Mouse (Mus musculus) hindbrain, postnatal 0 days (tissue): Measurements from ENCODE around the gene Nlrp9c. TPM values are rescaled to one million over a fixed set of nuclear protein-coding genes. Genes with fewer than 3 reads are reported as not detected.
"Not testable (repeated sequence)": the region's sequence is repeated elsewhere in the genome, so short reads cannot be mapped to it uniquely, and the experiment has no call there.

Source experiments
- ATAC-seq: fragments of 200-750 bp; cut with Nextera tagmentation; 2 replicates; pipeline ENCODE4 v1.8.0; 2017; ENCODE audit warnings: mild to moderate bottlenecking, moderate TSS enrichment, moderate library complexity
- DNase-seq: peaks from one replicate; pipeline ENCODE4 v3.0.0-alpha.2; 2015; ENCODE audit warnings: low spot score
- H3K27ac ChIP-seq: fragments of 300-500 bp; sonication (generic); 2 replicates; pipeline ENCODE4 v1.5.1; 2014; ENCODE audit warnings: mild to moderate bottlenecking
- H3K27me3 ChIP-seq: fragments of 300-500 bp; sonication (generic); 2 replicates; pipeline ENCODE4 v1.6.1; 2014; ENCODE audit warnings: low read length, mixed read lengths; ENCODE audit not compliant: insufficient read depth
- H3K36me3 ChIP-seq: fragments of 300-500 bp; sonication (generic); 2 replicates; pipeline ENCODE4 v1.6.1; 2014; ENCODE audit warnings: low read length, mixed read lengths; ENCODE audit not compliant: insufficient read depth
- H3K4me1 ChIP-seq: fragments of 300-500 bp; sonication (generic); 2 replicates; pipeline ENCODE4 v1.6.1; 2014; ENCODE audit warnings: antibody characterized with exemption, low read length, mixed read lengths; ENCODE audit not compliant: insufficient read depth
- H3K4me2 ChIP-seq: fragments of 300-500 bp; sonication (generic); 2 replicates; pipeline ENCODE4 v1.6.1; 2014; ENCODE audit warnings: low read depth, mild to moderate bottlenecking, low read length, moderate library complexity, mixed read lengths
- H3K4me3 ChIP-seq: fragments of 300-500 bp; sonication (generic); 2 replicates; pipeline ENCODE4 v1.5.1; 2014; ENCODE audit warnings: low read length
- H3K9ac ChIP-seq: fragments of 300-500 bp; sonication (generic); replicated peaks from 2 replicates; pipeline ENCODE4 v1.6.1; 2014; ENCODE audit warnings: mild to moderate bottlenecking, low read length, moderate library complexity, mixed read lengths
- H3K9me3 ChIP-seq: fragments of 300-500 bp; sonication (generic); 2 replicates; pipeline ENCODE4 v1.6.1; 2016; ENCODE audit warnings: low read length, mixed read lengths
- CTCF ChIP-seq: IDR thresholded peaks from 2 replicates; pipeline ENCODE4 v1.5.1; 2016; ENCODE audit warnings: antibody characterized with exemption, control low read depth, low read depth
- WGBS: fragments of 180-500 bp; shearing (Covaris S2); extraction: QIAGEN DNeasy Blood & Tissue Kit; methylation state at CpG from one replicate; pipeline ENCODE4 v1.1.7; 2014; 5-methylcytosine and 5-hydroxymethylcytosine counted together
- polyA plus RNA-seq: library from polyadenylated mRNA; unstranded; fragments of >200 nt; fragmentation: Nextera tagmentation; extraction: Ambion mirVana; gene quantifications from 2 replicates; pipeline ENCODE4 v1.2.1, GENCODE M21; 2015
- total RNA-seq: library from RNA; depleted of rRNA; stranded (reverse); fragments of >200 nt; gene quantifications from 2 replicates; pipeline ENCODE4 v1.2.3, GENCODE M21; 2014; rRNA removed

Gene Nlrp9c
- not detected in 2 replicates for total RNA-seq
- polyA plus RNA-seq, result not detected in 2 replicates

- not testable (repeated sequence) for H3K4me1 ChIP-seq, H3K4me3 ChIP-seq, H3K9ac ChIP-seq, ATAC-seq, H3K27ac ChIP-seq, DNase-seq, H3K9me3 ChIP-seq, H3K36me3 ChIP-seq, H3K4me2 ChIP-seq, H3K27me3 ChIP-seq
- 56% methylated on average over 2 of the region's 2 CpGs for WGBS
Measured at GRCm38 (mm10) chr7:26403600-26403999, at the start of gene Nlrp9c. Gene Nlrp9c, minus strand, starts transcription at chr7:26403700.

- Histone ChIP-seq H3K9me3 (peaks cover 3% of the 10 kb centered on the region; the same call in 1 of the 2 replicates), H3K36me3 (no peaks in the 10 kb centered on the region), H3K27ac (no peak within 1 kb of the TSS), H3K9ac (no peak within 1 kb of the TSS), H3K4me1 (no peaks in the 10 kb centered on the region), H3K27me3 (no peaks in the 10 kb centered on the region), H3K4me2 (no peak within 1 kb of the TSS), H3K4me3 (no peak within 1 kb of the TSS)
- ATAC-seq, result no peak
- 82% methylated on average over 5 of the region's 5 CpGs for WGBS
- no peak for DNase-seq
- no peak for TF ChIP-seq CTCF
Measured at GRCm38 (mm10) chr7:26434813-26435212, 31.3 kb upstream of the Nlrp9c start, which contains the start of gene Nlrp4a. Gene Nlrp4a, plus strand, starts transcription at chr7:26435113.

GRCm38 (mm10) chr7:26391811-26392210, 11.7 kb downstream of the Nlrp9c start:
- H3K36me3 ChIP-seq, H3K27me3 ChIP-seq, DNase-seq, H3K9ac ChIP-seq, ATAC-seq, H3K9me3 ChIP-seq, H3K27ac ChIP-seq, H3K4me2 ChIP-seq, H3K4me3 ChIP-seq, H3K4me1 ChIP-seq: not testable (repeated sequence)
- WGBS, result 87% methylated on average over 6 of the region's 6 CpGs

GRCm38 (mm10) chr7:26391137-26391536, 12.4 kb downstream of the Nlrp9c start:
- H3K27me3 ChIP-seq, H3K36me3 ChIP-seq, H3K27ac ChIP-seq, H3K4me1 ChIP-seq, H3K9me3 ChIP-seq, ATAC-seq, H3K9ac ChIP-seq, H3K4me3 ChIP-seq, H3K4me2 ChIP-seq, DNase-seq: not testable (repeated sequence)
- WGBS, result 73% methylated on average over 2 of the region's 2 CpGs

GRCm38 (mm10) chr7:26386691-26387090, 16.8 kb downstream of the Nlrp9c start:
- H3K36me3 ChIP-seq, H3K4me1 ChIP-seq, H3K27ac ChIP-seq, H3K4me3 ChIP-seq, H3K4me2 ChIP-seq, H3K9ac ChIP-seq, DNase-seq, H3K9me3 ChIP-seq, H3K27me3 ChIP-seq, ATAC-seq: not testable (repeated sequence)
- 85% methylated on average over 5 of the region's 5 CpGs for WGBS

GRCm38 (mm10) chr7:26380807-26381206, 22.7 kb downstream of the Nlrp9c start:
- WGBS, result 94% methylated on average over 1 of the region's 1 CpGs

GRCm38 (mm10) chr7:26373221-26373620, 30.3 kb downstream of the Nlrp9c start:
- H3K4me3 ChIP-seq, H3K27ac ChIP-seq, H3K4me2 ChIP-seq, ATAC-seq, DNase-seq, H3K27me3 ChIP-seq, H3K4me1 ChIP-seq, H3K9me3 ChIP-seq, H3K36me3 ChIP-seq, H3K9ac ChIP-seq: not testable (repeated sequence)
- 84% methylated on average over 5 of the region's 5 CpGs for WGBS

More at GRCm38 (mm10) chr7:26380807-26381206, 22.7 kb downstream of the Nlrp9c start:
- Histone ChIP-seq H3K9me3 (peaks cover 2% of the 10 kb centered on the region; the same call in 1 of the 2 replicates), H3K27me3 (no peaks in the 10 kb centered on the region), H3K4me3 (no peak overlapping the region), H3K36me3 (no peaks in the 10 kb centered on the region), H3K4me2 (no peak overlapping the region), H3K9ac (no peak overlapping the region), H3K27ac (no peak overlapping the region), H3K4me1 (no peaks in the 10 kb centered on the region)
- TF ChIP-seq CTCF, result no peak
- ATAC-seq, result no peak
- no peak for DNase-seq

GRCm38 (mm10) chr7:26356719-26357118, 46.8 kb downstream of the Nlrp9c start:
- H3K4me3 ChIP-seq, H3K36me3 ChIP-seq, H3K27ac ChIP-seq, H3K9ac ChIP-seq, ATAC-seq, H3K9me3 ChIP-seq, DNase-seq, H3K4me2 ChIP-seq, H3K4me1 ChIP-seq, H3K27me3 ChIP-seq: not testable (repeated sequence)
- 82% methylated on average over 5 of the region's 6 CpGs for WGBS

- not testable (repeated sequence) for H3K4me2 ChIP-seq, H3K27ac ChIP-seq, H3K36me3 ChIP-seq, H3K9ac ChIP-seq, DNase-seq, ATAC-seq, H3K9me3 ChIP-seq, H3K27me3 ChIP-seq, H3K4me3 ChIP-seq, H3K4me1 ChIP-seq
- 80% methylated on average over 2 of the region's 3 CpGs for WGBS
Measured at GRCm38 (mm10) chr7:26352258-26352657, 51.2 kb downstream of the Nlrp9c start.

- ATAC-seq, result not testable (repeated sequence)
Measured at GRCm38 (mm10) chr7:26350177-26350576, 53.3 kb downstream of the Nlrp9c start.

More at GRCm38 (mm10) chr7:26350177-26350576, 53.3 kb downstream of the Nlrp9c start:
- not testable (repeated sequence) for DNase-seq, H3K4me3 ChIP-seq, H3K27ac ChIP-seq, H3K9ac ChIP-seq, H3K27me3 ChIP-seq, H3K36me3 ChIP-seq, H3K4me2 ChIP-seq, H3K9me3 ChIP-seq, H3K4me1 ChIP-seq
